Mouse (Mus musculus) thymus, postnatal 4 days (tissue): ENCODE data around the gene Rft1.
"Not testable (repeated sequence)": the region's sequence is repeated elsewhere in the genome, so short reads cannot be mapped to it uniquely, and the experiment has no call there.

Source experiments
- DNase-seq: peaks from one replicate; pipeline ENCODE4 v3.0.0; 2021

Gene Rft1

DNA sequence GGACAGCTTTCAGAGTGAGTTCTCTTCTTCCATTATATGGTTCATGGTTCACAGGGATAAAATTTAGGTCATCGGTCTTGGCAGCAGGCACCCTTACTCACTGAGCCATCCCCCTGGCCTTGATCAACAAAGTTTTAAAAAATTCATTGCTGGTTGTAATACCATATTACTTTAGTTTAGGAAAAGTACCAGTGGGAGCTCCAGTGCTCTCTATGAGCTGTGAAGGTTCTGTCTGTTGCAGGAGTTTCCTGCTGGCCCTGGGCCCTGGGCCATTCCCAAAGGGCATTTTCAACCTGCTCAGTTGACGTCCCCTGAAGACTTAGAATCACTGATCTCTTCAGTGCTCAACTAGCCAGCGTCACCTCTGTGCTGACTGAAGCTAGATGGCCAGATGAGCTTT is 28.0 kb downstream of the Rft1 start:
- DNase-seq: no peak

DNA sequence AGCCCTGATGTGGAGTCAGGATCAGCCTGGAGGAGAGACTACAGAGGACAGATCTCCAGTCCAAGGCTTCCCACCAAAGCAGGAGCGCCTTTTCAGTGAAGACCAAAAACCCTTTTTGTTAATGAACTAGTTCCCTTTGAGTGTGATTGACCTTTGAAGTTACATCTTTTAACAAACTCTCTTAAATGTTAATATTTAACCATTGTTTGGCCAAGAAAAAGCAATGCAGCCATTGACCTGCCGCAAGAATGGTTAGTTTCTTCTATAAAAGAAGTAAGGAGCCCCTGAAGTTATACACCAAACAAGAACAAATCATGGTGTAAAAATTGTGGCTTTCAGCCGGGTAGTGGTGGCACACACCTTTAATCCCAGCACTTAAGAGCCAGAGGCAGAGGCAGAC is 36.5 kb downstream of the Rft1 start:
- no peak for DNase-seq

DNA sequence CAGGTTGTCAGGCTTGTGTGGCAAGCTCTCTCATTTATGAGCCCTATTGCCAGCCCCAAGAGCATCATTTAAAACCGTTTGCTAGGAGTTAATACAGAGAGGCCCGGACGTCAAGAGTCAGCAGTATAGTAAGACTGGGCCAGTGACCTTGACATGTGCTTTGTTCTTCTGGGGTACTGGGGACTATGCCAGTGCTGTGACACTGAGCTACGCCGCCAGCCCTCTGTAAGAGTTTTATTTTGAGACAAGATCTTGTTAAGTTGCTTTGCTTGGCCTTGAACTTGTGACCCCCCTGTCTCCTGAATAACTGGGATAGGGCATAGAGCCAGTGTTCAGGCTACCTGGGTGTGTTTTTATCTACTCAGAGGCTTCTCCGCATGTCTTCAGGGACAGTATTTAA is 38.3 kb downstream of the Rft1 start:
- no peak for DNase-seq

DNA sequence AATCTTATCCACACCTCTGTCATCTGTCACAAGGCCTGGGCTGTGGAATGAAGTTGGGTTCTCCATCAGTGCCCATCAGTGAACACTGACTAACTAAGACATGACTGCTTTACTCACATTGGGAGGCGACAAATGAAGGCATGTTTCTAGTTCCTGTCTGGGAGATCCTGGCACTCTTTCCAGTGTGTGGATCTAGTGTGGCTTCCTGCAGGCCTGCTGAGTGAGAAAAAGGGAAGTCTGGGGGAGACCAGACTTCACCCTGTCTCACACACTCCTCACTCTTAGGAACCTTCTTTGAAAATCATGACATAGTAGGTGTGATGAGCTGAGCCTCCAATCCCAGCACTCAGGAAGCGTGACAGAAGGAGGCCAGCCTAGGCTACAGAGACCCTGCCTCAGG is 40.6 kb downstream of the Rft1 start:
- DNase-seq: no peak

DNA sequence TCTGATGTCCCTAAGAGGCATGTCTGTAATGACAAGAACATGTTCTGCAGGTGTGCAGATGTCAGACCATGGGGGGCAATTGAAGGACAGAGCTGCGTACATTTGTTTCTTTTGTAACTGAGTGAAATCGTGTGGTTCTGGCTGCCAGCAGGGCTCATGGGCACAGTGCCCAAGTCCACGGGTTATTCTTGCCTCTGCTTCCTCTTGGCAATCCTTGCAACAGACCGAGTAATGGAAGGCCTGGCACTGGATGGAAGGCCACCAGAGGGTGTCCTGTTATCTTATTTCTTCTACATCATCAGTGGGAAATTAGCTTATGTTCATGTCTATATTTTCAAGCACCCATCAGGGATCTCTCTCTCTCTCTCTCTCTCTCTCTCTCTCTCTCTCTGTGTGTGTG is 41.4 kb downstream of the Rft1 start:
- no peak for DNase-seq

DNA sequence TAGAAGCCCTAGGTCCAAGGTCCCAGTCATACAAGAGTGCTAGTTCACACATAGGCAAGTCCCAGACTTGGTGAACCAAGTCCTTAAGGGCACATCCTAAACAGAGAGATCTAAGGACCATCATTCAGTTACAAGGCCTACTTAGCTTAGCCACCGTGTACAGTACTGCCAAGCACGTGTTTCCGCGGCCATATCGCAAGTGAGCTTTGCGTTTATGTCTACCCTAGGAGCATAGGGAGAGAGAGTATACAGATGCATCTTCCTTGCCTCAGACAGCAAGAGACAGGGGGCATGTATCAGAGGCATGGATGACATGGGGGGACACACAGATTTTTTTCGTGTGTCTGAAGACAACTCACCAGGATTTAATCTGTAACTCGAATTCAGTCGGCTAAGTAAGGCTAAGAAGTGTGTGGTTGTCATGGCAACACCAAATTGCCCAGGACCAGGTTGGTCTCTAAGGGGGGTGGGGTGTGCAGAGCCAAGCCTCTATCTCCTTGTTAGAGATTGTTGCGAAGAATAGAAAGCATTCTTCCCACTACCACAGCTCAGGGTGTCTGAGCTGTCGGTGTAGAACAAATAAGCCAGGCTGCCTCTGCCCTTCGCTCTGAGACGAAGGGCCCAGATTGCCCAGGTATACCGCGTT is 43.4 kb downstream of the Rft1 start:
- DNase-seq: no peak

DNA sequence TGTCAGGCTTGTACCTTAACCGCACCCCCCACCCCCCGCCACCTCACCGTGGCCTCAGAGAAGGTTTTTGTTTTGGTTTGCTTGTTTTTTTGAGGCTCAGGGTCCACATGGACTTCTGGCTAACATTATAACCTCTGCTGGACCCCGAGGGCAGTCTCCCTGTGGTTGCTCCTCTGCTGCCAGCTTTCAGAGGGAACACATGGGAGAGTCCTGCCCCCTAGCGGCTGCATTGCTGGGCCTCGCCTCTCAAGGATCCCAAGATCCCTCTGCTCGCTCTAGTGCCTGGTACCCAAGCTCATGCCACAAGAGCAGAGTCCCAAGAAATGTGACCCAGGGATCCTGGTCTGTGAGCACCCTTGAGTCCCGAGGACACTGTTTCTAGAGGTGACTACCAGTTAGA is 45.5 kb downstream of the Rft1 start:
- DNase-seq: peak; percentile 75

DNA sequence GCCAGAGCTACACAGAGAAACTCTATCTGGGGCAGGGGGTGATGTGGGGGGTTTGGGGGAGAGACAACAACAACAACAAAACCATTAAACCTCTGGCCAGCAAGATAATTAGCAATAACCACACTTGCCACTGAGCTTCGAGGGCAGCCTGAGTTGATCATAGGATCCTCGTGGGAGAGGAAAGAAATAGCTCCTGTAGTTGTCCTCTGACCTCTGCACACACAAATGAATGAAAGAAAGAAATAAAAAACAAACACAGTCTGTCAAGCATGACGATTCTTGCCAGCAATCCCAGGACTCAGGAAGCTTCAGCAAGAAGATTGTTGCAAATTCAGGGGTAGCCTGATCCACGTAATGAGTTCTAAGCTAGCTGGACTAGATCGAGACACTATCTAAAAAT is 48.4 kb downstream of the Rft1 start:
- no peak for DNase-seq

DNA sequence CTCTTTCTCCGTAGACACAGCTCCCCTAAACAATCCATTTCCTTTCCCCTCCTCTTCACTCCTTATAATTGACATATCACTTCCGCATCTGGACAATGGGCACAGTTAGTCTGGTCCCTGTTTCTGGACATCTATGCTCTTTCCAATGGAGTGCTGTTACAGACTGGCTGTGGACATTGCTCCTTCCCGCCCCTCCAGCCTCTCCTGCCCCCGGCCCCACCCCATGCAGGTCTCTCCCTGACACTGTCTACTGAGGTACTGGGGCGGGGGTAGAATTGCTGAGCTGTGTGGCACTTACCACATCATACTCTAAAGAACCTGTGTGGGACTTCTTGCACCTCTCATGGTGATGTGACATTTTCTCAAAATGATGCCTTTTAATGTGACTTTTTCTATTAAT is 48.9 kb downstream of the Rft1 start:
- no peak for DNase-seq

DNA sequence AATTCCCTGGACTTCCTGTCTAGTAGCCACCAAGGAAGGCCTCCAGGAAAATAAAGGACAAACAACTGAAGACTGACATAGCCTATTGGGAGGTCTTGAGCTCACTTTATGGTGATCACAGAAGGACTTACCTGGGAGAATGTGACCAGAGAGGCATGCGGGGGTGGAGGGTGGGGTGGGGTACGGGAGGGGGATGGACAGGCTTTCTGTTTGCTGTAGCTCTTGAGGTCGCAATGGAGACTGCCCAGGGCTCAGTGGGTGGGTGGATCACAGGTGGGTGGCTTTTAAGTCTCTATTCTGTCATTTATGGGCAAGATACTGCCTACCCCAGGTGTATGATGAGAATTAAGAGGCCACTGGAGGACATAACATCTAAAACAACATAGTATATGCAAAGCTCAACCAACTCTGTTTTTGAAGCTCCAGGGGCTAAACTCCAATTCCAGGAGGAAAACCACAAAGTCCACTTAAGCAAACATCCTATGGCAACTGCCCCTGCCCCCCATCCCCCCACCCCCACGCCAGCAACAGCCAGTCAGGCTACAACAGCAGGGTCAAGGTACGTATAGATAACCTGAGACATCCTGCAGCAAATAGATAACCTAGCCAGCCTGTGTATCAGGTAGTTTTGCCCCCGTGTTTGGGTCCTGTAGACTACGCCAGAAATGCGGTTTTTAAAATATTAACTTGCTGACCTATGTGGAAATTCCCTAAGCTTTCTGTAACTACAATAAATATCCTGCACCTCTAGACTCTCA is 50.1 kb downstream of the Rft1 start:
- no peak for DNase-seq

DNA sequence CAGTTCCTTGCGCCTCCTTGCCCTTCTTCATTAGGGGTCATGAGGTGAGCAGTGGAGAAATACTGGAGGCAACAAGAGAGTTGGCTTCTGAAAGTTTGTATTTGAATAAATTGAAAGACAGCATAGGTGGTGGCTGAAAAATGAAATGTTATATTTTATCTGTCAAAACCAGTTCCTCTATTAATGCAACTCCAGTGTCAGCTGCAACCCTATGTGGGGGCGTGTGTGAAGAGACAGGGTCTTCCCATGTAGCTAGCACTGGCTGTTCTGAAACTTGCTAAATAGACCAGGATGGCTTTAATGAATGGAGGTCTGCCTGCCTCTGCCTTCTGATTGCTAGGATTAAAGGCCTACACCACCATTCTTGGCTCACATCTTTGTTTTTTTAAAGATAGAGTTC is 57.7 kb downstream of the Rft1 start:
- DNase-seq: no peak

DNA sequence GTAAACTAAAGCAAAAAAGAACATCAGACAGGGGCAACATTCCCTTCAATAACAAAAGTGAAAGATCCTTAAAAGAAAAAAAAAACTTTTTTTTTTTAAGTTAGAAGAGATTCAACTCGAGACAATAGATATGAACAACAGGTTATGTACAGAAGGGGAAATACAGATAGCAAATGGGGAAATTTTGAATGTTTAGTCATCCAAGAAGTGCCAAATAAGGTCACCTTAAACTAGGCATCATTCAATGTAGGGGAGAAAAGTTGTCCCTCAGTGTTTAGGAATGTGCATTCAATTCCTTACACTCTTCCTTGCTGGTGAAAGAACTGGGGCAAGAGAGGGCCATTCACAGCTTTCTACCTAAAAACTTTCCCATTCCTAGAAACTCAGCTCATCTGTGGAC is 59.6 kb downstream of the Rft1 start:
- DNase-seq: no peak

DNA sequence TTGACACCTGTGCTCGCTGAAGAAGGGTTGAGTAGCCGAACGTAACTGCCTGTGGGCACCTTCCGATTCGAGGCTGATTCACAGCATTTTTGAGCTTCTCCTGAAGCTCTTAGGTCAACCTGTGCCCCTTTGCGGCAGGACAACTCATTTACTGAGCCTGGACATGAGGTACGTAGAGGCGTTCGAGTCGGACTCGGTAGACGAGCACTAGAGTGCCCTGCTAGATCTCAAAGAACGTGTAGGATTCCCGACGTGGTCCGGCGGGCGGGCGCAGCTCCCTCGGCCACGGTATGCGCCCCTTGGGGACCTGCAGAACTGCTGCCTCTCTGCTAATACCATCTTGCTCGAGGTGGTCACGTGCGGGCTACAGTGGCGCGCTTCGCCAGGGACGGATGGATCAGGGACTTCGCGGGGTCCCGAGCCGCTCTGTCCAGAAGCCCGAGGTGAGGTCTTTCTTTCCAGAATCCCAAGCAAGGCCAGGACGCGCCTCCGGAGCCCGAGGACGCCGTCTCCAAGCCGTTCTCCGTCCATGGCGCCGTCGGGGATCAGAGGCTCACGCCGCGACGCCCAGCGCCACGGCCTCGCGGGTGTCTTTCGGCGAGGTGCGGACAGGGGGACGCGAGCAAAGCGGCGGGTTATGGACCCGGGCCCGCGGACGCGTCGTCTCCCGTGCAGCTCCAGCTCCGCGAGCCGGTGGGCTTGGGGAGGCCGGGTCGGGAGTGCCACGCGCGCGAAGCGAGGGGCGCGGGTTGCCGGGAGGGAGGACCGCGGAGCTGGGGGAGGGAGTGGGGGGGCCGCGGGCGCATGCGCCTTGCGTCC is 60.8 kb downstream of the Rft1 start, which contains the start of gene Sfmbt1:
TSS of gene Sfmbt1 (plus strand) at position 51 of the 819 bp plus-strand sequence.
- DNase-seq: no peak

DNA sequence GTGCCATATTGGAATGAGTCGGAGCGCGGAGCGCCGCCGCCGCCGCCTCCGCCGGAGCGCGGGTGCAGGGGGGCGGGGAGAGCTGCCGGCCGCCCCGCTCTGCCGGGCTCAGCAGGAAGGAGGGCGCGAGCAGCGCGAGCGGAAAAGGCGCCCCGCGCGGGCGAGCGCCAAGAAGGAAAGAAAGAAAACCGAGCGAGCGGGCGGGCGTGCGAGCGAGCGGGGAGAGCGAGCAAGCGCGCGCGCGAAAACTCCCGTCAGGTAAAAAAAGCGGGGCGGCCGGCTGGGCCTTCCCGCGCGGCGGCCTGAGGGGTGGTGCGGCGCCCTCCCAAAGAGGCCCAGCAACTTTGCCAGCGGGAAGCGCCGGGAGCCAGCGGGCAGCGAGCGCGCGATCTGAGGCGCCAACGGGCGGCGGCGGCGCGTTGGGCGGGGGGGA is 61.5 kb downstream of the Rft1 start:
- peak; percentile 88 for DNase-seq

DNA sequence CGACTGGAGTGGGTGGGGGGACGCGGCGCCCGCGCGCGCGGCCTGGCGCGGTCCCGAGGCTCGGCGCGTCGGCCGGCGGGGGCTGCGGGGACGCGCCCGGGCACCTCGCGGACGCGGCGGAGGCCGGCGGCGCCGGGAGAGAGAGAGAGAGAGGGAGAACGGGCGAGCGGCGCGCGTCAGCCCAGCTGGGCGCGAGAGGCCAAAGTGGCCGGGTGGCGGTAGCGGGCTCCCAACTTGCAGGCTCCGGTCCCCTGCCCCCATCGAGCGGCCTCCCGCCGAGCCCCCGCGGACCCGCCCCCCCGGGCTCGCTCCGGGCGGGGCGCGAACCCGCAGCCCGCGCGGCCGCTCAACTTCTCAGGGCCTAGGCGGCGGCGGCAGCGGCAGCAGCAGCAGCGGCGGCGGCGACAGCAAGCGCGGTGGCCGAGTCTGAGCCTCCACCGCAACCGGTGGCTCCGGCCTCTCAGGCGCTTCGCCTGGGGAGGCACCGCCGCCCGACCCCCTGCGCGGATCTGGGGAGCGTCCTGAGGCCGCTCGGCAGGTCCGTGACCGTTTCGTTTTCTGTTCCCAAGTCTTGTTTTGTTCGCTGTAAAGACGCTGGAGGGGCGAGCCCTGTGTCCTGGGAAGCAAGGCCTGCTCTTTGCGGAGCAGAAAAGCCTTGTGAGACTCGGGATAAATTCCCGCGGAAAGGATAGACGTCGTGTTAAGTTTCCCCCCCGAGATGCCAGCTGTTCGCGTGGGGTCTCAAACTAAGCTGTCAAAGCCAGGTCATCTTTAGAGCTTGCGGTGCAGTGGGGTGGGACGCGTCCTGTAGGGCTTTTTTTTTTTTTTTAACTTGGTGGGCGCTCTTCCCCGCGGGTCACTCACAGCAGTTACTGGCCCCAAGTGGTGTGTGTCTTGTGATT is 62.1 kb downstream of the Rft1 start:
- peak; percentile 75 for DNase-seq

DNA sequence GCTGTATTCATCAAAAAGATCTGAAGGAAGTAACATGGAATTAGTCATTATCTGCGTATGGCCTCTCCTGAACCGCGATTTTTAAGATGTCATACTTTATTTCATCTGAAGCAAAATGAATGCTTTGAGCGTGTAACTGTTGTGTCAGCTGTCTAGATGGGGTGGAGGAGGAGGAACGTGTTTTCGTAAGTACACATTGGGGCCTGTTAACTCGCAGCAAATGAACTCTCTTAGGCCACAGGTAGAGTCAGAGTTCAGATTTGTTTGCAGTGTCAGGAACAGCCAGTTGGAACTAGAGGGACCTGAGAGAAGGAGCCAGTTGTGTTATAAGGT is 62.8 kb downstream of the Rft1 start:
- DNase-seq: no peak

DNA sequence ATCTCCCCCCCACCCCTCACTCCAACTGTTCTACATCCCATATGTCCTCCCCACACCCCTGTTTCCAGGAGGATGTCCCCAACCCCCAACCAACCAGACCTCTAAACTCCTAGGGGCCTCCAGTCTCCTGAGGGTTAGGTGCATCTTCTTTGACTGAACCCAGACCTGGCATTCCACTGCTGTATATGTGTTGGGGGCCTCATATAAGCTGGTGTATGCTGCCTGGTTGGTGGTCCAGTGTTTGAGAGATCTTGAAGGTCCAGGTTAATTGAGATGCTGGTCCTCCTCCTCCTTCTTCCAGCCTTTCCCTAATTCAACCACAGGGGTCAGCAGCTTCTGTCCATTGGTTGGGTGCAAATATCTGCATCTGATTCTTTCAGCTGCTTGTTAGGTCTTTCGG is 64.5 kb downstream of the Rft1 start:
- DNase-seq: not testable (repeated sequence)

DNA sequence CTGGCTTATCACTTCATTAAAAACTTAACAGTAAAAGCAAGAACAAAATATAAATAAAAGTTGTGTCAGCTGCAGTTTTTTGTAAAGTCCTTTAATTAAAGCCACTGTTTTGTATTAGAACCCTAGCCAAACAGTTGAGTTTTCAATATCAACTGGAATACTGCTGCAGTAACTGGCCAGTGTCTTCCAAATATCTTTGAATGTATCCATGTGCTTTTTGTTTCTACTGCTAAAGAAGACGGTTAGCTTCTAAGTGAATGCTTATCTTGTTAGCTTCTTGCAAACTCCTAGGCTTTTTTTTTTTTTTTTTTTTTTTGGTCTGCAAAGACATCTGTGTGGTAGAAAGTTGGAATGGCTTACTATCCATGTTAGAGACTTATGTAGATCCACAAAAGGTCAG is 65.4 kb downstream of the Rft1 start:
- DNase-seq: no peak

DNA sequence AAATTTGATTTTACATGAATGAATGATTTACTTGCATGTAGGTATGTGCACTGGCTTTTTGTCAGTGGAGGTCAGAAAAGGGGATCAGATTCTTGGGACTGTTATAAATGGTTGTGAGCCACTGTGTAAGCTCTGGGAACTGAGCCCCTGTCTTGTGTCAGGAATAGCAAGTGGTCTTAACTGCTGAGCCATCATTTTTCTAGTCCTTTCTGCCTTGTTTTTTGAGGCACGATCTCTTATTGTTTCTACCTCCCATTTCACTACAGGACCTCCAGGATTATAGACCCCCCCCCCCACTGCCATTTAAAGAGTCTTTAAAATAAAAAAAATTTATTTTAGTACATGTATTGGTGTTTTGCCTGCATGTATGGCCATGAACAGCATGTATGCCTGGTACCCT is 67.7 kb downstream of the Rft1 start:
- DNase-seq: no peak

DNA sequence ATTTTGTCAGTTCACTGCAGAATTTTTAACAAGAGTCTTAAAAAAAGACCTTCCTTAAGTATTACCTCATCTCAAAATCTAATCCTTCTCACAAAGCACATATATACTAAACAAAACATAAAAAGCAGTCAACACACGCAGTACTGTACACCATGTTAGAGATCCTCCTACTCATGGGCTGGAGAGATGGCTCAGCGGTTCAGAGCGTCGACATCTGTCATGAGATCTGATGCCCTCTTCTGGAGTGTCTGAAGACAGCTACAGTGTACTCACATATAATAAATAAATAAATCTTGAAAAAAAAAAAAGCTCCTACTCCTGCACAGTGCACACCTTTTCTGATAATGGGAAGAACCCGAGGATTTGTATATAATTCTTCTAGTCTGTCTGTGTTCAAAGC is 68.2 kb downstream of the Rft1 start:
- no peak for DNase-seq

DNA sequence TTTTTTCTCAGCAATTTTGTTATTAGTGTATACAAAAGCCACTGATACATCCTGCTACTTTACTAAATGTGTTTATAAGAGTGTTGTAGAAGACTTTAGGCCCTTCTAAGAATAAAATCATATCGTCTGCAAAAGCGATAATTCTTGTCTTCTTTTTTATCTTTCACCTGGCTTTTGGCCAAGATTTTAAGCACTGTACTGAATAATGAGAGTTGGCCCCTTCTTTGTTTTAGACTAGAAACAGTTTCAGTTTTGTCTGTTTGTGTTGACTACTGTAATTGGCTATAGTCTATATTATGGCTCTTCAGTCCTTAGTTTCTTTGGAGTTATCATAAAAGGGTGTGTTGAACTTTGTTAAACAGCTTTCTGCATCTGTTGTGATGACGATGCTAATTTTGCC is 77.7 kb downstream of the Rft1 start:
- DNase-seq: no peak

DNA sequence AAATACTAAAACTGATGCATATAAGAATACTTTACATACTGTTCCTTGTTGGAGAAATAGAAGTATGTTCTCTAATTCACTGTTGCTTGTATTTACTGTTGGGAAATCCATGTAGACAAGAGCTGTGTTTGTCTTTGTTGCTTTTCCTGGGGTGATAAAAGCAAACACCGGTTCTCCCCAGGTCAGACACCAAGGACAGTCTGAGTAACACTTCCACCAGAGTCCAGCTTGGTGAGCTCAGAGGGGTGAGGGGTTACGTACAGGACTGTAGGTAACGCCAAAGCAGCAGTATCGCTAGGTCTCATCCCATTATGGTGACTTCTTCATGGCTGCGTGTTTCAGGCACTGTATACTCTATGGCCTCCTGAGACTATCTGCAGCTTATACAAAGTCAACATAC is 80.5 kb downstream of the Rft1 start:
- DNase-seq: no peak

DNA sequence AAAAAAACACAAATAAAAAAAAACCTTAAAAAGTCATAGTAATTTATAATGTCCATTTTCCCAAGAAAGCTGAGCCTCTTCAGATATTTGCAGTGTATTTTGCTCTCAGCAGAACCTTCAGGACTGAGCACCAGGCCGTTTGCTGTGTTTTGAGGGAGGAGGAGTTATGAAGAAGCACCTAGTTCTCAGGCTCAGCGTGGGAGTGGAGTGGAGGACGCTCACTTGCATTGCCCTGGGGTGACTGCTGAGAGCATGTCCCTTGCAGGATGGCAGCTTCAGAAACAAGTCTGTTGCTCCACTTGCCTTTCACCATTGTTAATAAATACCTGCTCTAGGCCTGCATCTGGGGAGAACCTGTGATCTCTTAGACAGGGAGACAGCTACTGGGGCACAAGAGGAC is 81.7 kb downstream of the Rft1 start:
- no peak for DNase-seq
